Mouse (Mus musculus) layer of hippocampus, adult 9-10 months (tissue): ENCODE measurements around the gene Plet1.

ENCODE experiments used
- DNase-seq: peaks from one replicate; pipeline ENCODE4 v3.0.0; 2022; ENCODE audit warnings: low spot score

The Plet1 gene

GRCm38 (mm10) chr9:50495405-50496150, 1.3 kb downstream of the Plet1 start:
- no peak for DNase-seq

DNA sequence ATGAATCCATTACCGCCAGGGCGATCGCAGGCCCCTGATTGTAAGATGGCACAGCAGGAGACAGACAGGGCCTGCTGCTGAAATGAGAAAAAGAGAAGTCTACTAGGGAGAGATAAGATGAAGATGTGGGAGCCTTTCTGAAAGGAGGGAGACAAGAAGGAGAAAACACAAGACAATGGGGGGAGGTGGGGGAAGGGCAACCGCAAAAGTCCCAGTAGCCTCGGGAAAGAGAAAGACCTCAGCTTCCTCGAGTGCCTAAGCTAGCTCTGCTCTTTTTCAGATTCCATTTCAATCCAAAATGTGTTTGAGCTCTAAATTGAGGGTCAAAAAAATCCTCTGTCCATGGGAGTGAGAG, 1.8 kb downstream of the Plet1 start:
- DNase-seq = no peak

GRCm38 (mm10) chr9:50496546-50496945, 2.2 kb downstream of the Plet1 start:
- DNase-seq = no peak

- no peak for DNase-seq
These were observed 2.8 kb downstream of the Plet1 start for GRCm38 (mm10) chr9:50497076-50497475.

DNA sequence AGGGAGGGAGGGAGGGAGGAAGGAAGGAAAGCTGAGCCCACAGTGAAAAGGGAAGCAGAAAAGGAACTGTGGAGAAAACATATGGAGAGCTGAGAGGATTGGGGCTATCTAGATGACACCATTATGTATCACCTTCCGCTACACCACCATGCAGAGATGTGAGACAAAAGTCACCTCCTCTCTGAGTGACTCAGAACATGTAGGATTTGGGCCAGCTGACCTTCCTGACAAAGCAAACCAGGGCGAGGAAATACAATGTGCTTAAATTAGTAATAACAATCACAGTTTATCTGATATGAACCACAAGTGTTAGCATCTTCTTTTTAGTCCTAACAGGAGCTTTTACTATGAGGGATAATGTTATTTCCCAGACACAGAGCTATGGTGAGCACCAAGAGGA, 3.2 kb downstream of the Plet1 start:
- DNase-seq = no peak

- no peak for DNase-seq
These were observed 4.5 kb downstream of the Plet1 start for GRCm38 (mm10) chr9:50498815-50499214.

- no peak for DNase-seq
These were observed 5.5 kb downstream of the Plet1 start for GRCm38 (mm10) chr9:50499781-50500180.

GRCm38 (mm10) chr9:50500467-50500973, 6.2 kb downstream of the Plet1 start:
- no peak for DNase-seq

- no peak for DNase-seq
These were observed 6.7 kb downstream of the Plet1 start for GRCm38 (mm10) chr9:50500974-50501501.

DNA sequence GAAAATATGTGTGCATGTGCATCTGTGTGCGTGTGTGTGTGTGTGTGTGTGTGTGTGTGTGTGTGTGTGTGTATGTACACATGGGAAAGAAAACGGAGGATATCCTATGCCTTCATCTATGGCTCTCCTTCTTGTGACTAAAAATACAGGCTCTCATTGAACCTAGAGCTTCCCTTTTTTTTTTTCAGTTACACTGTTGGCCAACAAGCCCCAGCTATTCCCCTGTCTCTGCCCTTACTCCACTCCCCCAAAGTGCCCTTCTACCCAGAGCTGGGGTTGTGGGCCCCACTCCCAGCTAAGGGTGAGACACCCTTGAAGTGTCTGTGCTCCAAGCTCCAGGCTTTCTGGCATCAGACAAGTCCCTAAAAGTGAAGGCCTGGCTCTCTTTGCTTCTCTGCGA, 8.6 kb downstream of the Plet1 start:
- DNase-seq = no peak

DNA sequence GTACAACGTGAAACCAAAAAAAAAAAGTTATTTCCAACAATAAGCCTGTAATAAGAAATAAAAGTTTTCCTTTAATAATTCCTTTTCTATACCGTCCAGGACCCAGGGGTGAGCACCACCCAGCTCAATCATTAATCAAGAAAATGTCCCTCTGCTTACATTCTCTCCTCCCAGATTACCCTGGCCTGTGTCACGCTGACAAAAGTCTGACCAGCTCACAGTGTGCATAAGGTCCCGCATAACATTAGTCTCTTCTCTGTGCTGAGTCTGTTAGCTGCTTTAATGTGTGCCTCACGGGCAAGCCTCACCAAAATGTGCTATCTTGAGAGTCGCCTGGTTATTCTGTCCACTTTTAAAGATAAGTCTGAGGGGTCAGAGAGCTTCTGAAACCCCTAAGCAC, 11.1 kb downstream of the Plet1 start:
- no peak for DNase-seq

DNA sequence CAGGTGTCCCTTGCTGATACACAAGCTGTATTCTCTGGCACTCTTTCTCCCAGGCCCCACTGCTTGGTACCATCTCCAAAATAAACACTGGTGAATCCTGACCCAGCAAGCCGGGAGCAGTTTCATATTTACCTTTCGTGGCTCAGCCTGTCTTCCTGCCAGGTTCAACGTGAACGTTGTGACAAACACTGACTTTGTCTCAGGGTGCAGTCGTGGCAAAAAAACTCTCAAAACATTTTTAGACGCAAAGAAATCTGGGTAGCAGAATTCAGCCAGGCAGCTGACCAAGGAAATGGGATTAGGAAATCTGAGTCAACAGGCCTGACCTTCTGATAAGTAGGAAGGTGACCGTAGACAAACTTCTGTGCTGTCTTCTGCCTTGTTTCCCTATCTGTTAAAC, 13.2 kb downstream of the Plet1 start:
- DNase-seq = no peak

DNA sequence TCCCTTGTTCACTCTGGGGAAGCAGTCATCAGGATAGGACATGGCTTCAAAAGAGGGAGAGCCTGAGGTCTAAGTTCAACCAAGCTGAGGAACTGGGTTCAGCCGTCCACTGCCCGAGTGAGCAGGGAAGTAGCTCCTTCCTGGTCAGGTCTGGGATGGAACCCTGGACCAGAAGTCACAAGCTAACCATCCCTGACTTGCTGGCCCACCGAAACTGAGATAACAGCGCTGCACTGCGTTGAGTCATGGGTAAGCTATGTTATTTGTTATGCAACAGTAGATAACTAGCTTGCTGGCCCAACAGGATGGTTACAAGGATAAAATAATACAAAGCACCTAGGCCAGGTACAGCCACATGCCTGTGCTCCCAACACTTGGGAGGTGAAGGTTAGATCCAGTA, 21.1 kb downstream of the Plet1 start:
- no peak for DNase-seq

DNA sequence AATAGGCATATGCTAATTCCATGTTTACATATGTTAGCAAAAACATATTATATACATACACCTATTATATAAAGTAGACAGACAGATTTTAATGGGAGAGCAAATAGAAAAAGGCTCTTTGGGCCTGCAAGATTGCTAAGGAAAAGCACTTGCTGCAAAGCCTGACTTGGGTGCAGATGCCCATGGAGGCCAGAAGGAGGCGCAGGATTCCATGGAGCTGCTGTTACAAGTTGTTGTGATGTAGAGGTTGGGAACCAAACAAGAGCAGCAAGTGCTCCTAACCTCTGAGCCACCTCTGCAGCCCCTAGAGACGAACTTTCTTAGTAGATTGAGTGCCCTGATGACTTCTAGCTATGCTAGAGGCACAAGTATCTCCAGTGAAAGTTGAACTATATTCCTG, 24.5 kb downstream of the Plet1 start:
- no peak for DNase-seq

- no peak for DNase-seq
These were observed 26.4 kb downstream of the Plet1 start for GRCm38 (mm10) chr9:50520748-50521147.

DNA sequence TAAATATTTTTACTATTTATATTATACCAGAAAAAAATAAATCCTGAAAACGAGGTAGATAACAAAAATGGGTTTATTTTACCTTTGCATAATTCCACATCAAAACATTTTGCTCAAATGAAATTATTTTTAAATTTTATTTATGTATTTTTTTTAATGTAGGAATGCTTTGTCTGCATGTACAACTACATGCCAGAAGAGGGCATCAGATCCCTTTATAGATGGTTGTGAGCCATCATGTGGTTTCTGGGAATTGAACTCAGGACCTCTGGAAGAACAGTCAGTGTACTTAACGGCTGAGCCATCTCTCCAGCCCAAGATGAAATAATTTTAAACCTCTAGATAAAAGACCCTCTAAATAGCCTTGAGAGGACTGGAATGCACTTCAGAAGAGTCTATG, 27.2 kb downstream of the Plet1 start:
- no peak for DNase-seq

GRCm38 (mm10) chr9:50522574-50522973, 28.2 kb downstream of the Plet1 start:
- DNase-seq = no peak

DNA sequence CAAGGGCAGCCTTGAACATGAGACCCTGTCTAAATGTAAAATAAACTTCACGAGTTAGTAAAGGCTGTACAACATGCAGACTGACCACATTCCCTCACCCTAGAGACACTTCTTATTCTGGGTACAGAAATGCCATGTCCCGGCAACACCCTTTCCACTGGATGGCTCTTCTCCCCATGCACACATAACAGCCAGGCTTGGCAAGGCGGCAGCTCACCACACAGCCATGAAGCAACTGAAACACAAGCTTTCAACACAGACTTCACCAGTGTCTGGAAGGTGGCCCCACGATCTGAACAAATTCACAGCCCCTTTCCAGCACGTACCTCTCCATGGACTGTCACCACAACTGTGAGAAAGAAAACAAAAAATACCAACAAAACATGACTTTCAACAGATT, 30.6 kb downstream of the Plet1 start:
- no peak for DNase-seq

- no peak for DNase-seq
These were observed 31.3 kb downstream of the Plet1 start for GRCm38 (mm10) chr9:50525585-50525984.

DNA sequence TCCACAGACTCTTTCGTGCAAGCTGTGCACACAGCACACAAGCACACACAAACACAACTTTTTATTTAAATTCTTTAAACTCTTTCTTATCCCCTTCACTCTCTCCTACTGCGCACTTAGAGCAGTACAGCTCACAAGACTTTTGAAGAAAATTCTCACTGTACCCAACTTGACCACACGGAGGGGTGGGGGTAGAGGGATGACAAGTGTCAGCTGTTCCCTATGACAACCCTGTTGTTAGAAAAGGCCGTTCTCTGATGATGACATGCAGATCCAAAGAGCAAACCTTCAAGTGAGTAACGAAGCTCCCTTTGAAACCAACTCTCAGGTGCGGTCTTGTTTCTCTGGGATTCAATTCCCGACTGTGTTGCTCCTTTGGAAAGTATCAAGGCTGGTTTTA, 33.5 kb downstream of the Plet1 start:
- no peak for DNase-seq

DNA sequence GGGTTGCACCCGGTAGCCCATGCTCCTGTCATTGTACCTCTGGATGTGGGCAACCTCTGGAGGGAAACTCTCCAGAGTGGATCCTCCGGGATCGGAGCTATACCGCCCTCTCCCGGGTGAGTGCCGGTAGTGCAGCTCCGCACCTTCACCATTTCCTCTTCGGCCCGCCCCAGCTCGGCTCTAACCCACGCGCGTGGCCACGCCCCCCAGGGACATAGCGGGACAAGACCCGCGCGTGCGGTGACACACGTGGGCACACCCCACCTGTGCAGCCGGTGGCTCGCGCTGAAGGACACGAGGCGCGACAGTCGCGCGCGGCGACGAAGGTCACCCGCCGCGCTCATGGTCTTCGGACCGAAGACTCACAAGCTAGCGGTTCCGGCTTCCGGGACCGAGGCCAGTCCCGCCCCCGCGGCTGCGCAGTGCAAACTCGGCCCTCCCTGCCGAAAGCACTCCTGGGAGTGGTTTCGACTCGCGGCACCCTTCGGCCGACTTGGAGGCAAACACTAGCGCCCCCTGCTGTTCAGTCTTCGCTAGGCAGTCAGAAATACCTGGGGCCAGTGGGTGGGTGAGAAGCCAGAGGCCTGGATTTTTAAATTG, 34.1 kb downstream of the Plet1 start, which contains the start of gene Pts:
Gene Pts (minus strand): TSS at position 432 of the 600 bp plus-strand sequence.
- peak; percentile 88 for DNase-seq

GRCm38 (mm10) chr9:50530890-50531289, 36.6 kb downstream of the Plet1 start:
- DNase-seq = no peak

DNA sequence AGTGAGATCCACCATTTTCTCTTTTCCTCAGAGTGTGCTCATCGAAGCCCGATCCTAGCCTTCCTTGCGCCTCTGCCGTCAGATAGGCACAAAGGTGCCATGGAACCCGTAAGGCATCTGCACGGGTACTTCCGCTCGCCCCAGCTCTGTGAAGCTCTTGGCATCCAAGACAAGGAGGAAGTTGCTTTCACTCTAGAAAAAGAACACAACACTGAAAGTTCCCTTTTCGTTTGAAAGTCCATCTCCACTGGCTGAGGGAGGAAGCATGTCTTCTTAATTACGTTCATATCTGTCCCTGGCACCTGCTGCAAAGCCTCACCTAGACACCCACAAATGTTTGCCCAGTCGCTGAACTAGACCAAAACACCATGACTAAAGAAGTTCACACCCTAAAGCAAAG, 39.0 kb downstream of the Plet1 start:
- no peak for DNase-seq

- DNase-seq = no peak
These were observed 39.5 kb downstream of the Plet1 start for GRCm38 (mm10) chr9:50533791-50534190.
